Mouse (Mus musculus): ENCODE measurements around the gene Cebpzos. TPM values are rescaled to one million over a fixed set of nuclear protein-coding genes. Genes with fewer than 3 reads are reported as not detected.

Gene Cebpzos
- total RNA-seq, 4 experiments from 2014 or later = 35.3 to 40.9 (median 38.1) TPM

DNA sequence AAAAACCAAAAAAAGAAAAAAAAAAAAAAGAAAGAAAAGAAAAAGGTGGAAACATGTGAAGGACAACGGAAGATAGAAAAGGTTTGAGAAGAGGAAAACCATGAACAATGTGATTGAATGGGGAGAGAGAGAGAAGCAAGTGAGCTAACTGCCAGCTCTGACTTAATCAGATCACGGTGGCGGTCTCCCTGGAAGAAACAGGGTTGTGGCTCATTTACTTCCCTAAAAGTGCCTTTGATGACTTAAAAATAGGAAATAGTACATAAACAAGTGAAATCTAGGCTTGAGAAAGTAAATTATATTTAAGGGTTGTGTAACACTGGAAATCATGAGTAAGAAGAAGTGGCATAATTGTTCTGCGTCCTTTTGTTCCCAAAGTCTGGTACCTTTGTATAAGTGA lies 22.6 kb downstream of the Cebpzos start:
- DNase-seq = no peak

DNA sequence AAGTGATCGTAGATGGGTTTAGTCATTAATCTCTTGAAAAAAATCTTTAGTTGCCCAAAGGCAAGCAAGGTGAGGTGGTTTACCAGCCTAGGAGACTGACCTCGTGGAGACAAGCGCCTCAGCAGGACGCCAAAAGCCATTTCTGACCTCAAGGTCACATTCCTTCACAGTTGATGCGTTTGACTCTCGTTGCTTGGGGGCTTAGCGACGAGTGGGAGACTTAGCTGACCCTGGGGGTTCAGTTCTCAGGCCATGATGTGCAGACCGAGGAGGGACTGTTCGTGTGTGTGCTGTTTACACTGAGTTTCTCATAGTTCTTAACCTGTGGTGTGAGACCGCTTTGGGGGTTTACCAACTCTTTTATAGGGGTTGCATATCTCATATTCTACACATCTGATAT lies 26.3 kb downstream of the Cebpzos start:
- no peak for DNase-seq

DNA sequence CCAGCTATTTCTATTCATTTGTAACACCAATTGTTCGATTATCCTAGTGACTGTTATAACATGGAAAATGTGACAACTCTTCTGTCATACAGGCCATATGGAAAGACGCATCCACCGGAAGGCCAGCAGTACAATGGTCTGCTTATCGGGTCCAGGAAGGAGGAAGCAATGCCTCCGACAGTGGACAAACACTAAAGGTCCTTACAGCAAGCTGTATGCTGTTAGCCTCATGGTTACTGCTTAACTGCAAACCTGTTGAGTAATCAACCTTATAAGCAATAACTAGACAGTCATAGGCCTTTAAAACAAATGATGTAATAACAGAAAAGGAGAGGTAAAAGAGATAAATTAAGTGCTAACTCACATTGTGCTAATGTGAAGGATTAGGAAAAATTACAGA lies 34.9 kb downstream of the Cebpzos start:
- DNase-seq = no peak

DNA sequence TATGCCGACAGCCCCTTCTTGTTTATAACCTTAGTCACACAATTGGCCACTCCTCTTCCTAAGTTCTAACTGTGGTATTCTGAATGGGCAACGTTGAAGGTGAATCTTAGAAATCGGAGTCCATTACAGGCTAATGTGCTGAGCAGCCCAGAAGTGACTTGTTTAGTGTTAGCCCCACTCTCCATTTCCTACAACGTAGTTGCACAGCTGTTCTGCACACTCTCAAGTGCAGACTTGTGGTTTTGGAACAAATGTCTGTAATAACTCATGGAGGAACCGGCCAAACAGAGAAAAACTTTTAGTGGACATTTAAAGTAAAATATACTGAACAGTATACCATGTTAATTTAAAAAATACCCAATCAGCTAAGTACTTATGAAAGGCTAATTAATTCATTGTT lies 35.8 kb downstream of the Cebpzos start:
- DNase-seq = no peak

DNA sequence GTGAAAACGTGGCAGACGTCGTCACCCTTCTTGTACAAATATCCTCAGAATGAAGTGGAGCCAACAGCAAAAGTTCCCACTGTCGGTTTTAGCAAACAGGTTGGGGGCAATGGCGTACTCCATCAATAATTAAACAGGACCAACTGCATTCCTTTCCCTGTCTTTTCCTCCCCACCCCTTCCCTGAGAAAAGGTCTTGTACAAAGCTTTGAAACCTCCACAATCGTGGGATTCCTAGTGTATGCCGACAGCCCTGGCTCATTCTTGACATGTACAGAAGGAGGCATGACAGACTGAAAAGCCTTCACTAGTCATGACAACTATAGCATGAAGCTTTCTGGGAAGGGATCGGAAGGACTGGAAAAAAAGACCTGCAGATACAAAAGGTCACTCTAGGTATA lies 36.9 kb downstream of the Cebpzos start:
- no peak for DNase-seq

DNA sequence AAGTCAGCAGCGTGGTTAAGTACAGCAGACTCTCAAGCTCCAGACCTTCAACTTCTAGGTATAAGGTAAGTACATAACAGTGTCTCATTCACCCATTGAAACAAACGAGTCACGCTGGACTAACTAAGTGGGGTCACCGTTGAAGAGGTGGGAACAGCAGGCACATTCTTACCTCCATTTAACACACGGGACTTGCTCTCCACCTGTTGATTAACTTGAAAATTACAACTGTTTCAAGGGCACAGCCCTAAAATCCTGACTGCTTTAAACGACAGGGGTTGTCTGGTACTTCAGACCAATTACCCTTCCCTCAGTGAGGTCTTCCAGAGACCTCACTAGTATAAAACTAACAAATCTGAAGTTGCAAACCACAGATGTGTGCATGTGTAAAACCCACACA lies 43.2 kb downstream of the Cebpzos start:
- DNase-seq = no peak

DNA sequence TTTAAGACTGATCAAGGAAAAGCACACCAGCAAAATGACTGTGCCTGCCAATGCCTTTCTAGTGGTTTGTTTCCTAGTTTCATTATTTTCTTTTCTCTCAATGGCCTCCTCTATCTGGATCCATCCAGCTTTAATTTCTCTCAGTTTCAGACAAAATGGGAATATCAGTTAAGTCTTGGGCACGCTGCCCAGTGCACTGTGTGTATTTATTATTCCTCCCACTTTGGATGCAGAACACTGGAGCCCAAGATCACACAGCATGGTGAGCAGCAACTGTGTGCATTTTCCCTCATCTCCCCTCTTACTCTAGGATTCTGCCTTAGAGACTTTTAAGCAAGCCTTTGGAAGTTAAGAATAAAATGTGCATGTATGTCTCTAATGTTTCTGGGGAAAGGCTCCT lies 48.1 kb downstream of the Cebpzos start:
- DNase-seq = no peak

DNA sequence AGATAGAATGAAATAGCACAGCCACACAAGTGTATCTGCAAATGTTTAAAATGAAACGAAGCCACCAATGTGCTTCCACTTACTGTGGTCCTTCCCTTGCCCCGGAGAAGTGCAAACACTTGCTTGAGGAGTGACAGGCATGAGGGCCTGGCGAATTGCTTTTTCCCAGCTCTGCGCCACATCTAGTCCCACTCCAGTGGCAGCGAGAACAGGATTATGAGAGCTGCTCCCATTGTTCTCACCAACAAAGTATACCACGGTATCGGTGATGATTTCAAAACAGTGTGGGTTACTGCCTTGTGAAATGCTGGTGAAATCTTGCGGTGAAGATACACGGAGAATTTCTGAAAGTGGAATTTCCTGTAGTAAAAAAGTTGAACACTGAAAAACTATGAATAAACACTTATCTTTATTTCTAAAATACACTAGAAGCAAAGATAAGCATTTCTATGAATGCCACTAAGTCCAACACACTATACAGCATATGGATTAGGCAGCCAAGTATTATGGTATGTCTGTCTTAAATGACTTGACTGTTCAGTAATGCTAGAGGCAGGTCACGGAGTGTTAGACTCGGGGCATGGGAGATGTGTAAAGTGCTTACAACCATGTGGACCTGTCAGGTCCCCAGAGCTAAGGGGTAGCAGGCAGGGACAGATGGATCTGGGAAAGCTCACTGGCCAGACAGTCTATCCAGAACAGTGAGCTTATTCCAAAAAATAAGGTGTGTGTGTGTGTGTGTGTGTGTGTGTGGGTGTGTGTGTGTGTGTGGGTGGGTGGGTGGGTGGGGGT lies 50.0 kb downstream of the Cebpzos start:
- no peak for DNase-seq

DNA sequence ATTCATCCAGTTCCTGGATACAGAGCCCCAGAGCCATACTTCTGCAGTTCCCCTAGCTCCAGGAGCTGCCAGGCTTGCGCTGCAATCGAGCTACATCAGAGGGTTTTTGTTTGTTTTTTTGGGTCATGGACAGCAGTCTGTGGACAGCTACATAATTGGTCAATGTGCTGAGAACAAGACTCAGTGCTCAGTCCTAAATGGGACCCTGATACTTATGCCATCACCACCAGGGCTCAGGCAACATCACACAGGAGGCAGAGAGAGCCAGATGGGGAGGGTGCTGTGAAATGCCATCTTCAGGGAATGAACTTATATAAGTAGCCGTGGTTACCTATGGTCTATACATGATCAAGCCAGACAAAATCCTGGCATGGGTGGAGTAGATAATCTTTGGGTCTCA lies 52.2 kb downstream of the Cebpzos start:
- DNase-seq = no peak

Other genes starting within 250 kb of the Cebpzos start
- 10 to 100 TPM; 23.5 to 28.1 (median 27.6) TPM for gene Strn, start 179.3 kb upstream of the Cebpzos start, total RNA-seq (2022)
- gene Heatr5b, start 81.1 kb upstream of the Cebpzos start, total RNA-seq (2022) = 10 to 100 TPM; 34.7 to 46.4 (median 40.2) TPM
- 10 to 100 TPM; 24.6 to 34.9 (median 29.6) TPM for gene Gpatch11, start 80.9 kb upstream of the Cebpzos start, total RNA-seq (2022)
- gene Eif2ak2, start 33.9 kb upstream of the Cebpzos start, total RNA-seq (2022) = 10 to 100 TPM; 30.4 to 39.7 (median 35.0) TPM
- under 1 TPM in 1 of 4 experiments, not detected in 3; 0.40 TPM for gene Sult6b1, start 9.5 kb upstream of the Cebpzos start, total RNA-seq (2022)
- gene Cebpz, start 20.6 kb downstream of the Cebpzos start, total RNA-seq (2022) = 10 to 100 TPM; 43.0 to 49.1 (median 44.5) TPM
- 10 to 100 TPM; 39.9 to 51.8 (median 49.1) TPM for gene Ndufaf7, start 20.6 kb downstream of the Cebpzos start, total RNA-seq (2022)
- 10 to 100 TPM; 26.2 to 34.8 (median 30.1) TPM for gene Prkd3, start 104.3 kb downstream of the Cebpzos start, total RNA-seq (2022)
- 1 to 10 TPM; 6.3 to 9.1 (median 7.2) TPM for gene Qpct, start 135.4 kb downstream of the Cebpzos start, total RNA-seq (2022)

Data from adrenal gland, adult 8-10 months (tissue).